ENCODE assay signal across 21 mouse cellular contexts in genomic region chr14:45416265-45416664, GRCm38 (mm10). TPM values are rescaled to one million over a fixed set of nuclear protein-coding genes. Genes with fewer than 3 reads are reported as not detected.
DNase-seq lines count a peak whose midpoint lies in the region; ATAC-seq and TF ChIP-seq lines count a peak whose summit lies in the region.
"Had no signal": no experiment of that assay in that cellular context is flagged by ENCODE, and none has a peak within 500 bp of the region (broad histone marks: within the 10 kb centered on the region; RNA-seq: fewer than 3 reads in every experiment).

No protein-coding gene starts in this region.

- H3K9ac ChIP-seq in liver, adult 2 months (ENCODE audit: low read depth, low read length): no peak overlapping the region
- no peak overlapping the region for H3K9ac ChIP-seq in liver, embryonic 12.5 days
- no peak overlapping the region for H3K9ac ChIP-seq in liver, postnatal 0 days (replicated peaks)

- no peaks in the 10 kb centered on the region for H3K79me2 ChIP-seq in liver, adult 2 months (ENCODE audit: control insufficient read depth, insufficient read depth, low read length)

- WGBS in liver, adult 2 months: 26% methylated on average over 4 of the region's 4 CpGs
- WGBS in liver, embryonic 12.5 days (ENCODE audit: insufficient replicate concordance): 70% methylated on average over 4 of the region's 4 CpGs
- WGBS in liver, postnatal 0 days (ENCODE audit: insufficient replicate concordance): 71% methylated on average over 4 of the region's 4 CpGs

- peak overlapping the region; percentile 100 for H3K27ac ChIP-seq in liver, adult 2 months (replicated peaks; ENCODE audit: insufficient read depth, low read depth, low read length)
- H3K27ac ChIP-seq in liver, embryonic 12.5 days: no peak overlapping the region
- 0 out of 2 replicates have a peak overlapping the region, but pooled peaks have one; percentile 18 for H3K27ac ChIP-seq in liver, postnatal 0 days (ENCODE audit: low read depth)

- 0 out of 2 replicates have a peak, but pooled peaks have one; percentile 19 for TF ChIP-seq EP300 in liver, postnatal 0 days (IDR thresholded peaks at IDR 0.05; ENCODE audit: low read depth)

- H3K27me3 ChIP-seq in liver, adult 2 months (ENCODE audit: control insufficient read depth, insufficient read depth, low read length): no peaks in the 10 kb centered on the region
- no peaks in the 10 kb centered on the region for H3K27me3 ChIP-seq in liver, embryonic 12.5 days (replicated peaks)
- H3K27me3 ChIP-seq in liver, postnatal 0 days (ENCODE audit: insufficient read depth, low read length): no peaks in the 10 kb centered on the region
- H3K27me3 ChIP-seq: CH12.LX, Patski had no signal

- peaks cover 11% of the 10 kb centered on the region for H3K4me1 ChIP-seq in liver, adult 2 months (ENCODE audit: control insufficient read depth, insufficient read depth, low read length)
- H3K4me1 ChIP-seq in liver, embryonic 12.5 days: no peaks in the 10 kb centered on the region
- H3K4me1 ChIP-seq in liver, postnatal 0 days (ENCODE audit: insufficient read depth): no peaks in the 10 kb centered on the region; the same call in 1 of the 2 replicates

- peak; percentile 8 for DNase-seq in adrenal gland, adult 2 months
- DNase-seq in adrenal gland, postnatal 25 days: no peak
- DNase-seq in liver, adult 2 months (ENCODE audit: extremely low read depth, low read depth, low spot score): peak; percentile 96
- peak; percentile 27 for DNase-seq in liver, postnatal 0 days
- DNase-seq in liver: no peak
- DNase-seq: adrenal gland, adult 8-10 months; adrenal gland, postnatal 10 days; adrenal gland, postnatal 14 days; adrenal gland, postnatal 36 days; B cell, adult 2 months; cerebellum, adult 11 months; cerebellum, adult 11-12 months; cerebellum, adult 18-20 months; cerebellum, adult 2 months; cerebellum, adult 8-10 months had no signal

- no peak for TF ChIP-seq CTCF in liver, adult 2 months (IDR thresholded peaks at IDR 0.05; ENCODE audit: low read depth, low read length)
- no peak for TF ChIP-seq CTCF in liver, postnatal 0 days (IDR thresholded peaks at IDR 0.05; ENCODE audit: low read depth)

- no peaks in the 10 kb centered on the region for H3K36me3 ChIP-seq in liver, adult 2 months (ENCODE audit: control insufficient read depth, insufficient read depth, low read length)
- H3K36me3 ChIP-seq in liver, embryonic 12.5 days: no peaks in the 10 kb centered on the region
- H3K36me3 ChIP-seq in liver, postnatal 0 days (replicated peaks; ENCODE audit: insufficient read depth, low read length): no peaks in the 10 kb centered on the region
- H3K36me3 ChIP-seq: G1E had no signal

- TF ChIP-seq POLR2A in liver, adult 2 months (IDR thresholded peaks at IDR 0.05; ENCODE audit: extremely low read depth, insufficient read depth, low read length): no peak

- no peak overlapping the region for H3K4me3 ChIP-seq in liver, adult 2 months (ENCODE audit: insufficient read depth, low read depth, low read length)
- H3K4me3 ChIP-seq in liver, embryonic 12.5 days: no peak overlapping the region
- no peak overlapping the region for H3K4me3 ChIP-seq in liver, postnatal 0 days (ENCODE audit: low read depth, low read length)

- H3K4me2 ChIP-seq in liver, embryonic 12.5 days: no peak overlapping the region
- no peak overlapping the region for H3K4me2 ChIP-seq in liver, postnatal 0 days (ENCODE audit: low read depth, low read length)

- H3K9me3 ChIP-seq in liver, embryonic 12.5 days (replicated peaks): no peaks in the 10 kb centered on the region
- no peaks in the 10 kb centered on the region for H3K9me3 ChIP-seq in liver, postnatal 0 days (ENCODE audit: low read length)
- H3K9me3 ChIP-seq: G1E had no signal

- no peak for ATAC-seq in liver, embryonic 12.5 days
- peak; percentile 52; the same call in 1 of the 2 replicates for ATAC-seq in liver, postnatal 0 days
- ATAC-seq: activated CD4-positive, CD25-positive, alpha-beta regulatory T cell, adult 4 months; CD4-positive, CD25-positive, alpha-beta regulatory T cell, adult 4 months; Patski had no signal

RNA-seq across cellular contexts. Expression of gene Gnpnat1, which starts 11.6 kb away (rescaled TPM):
- total RNA-seq in adrenal gland, adult 2 months (2021): 10 to 100 TPM; 27.0 to 29.4 TPM
- polyA plus RNA-seq in adrenal gland, adult 2 months (2012; rRNA removed): 1.3 and 1.8 TPM in 2 replicates
- 26.4 and 36.9 TPM in 2 replicates for total RNA-seq in adrenal gland, postnatal 25 days (2021)
- total RNA-seq in liver, adult 2 months (2014; rRNA removed): 115 and 121 TPM in 2 replicates
- 23.5 and 30.6 TPM in 2 replicates for polyA plus RNA-seq in liver, adult 2 months (2012; rRNA removed)
- 33.3 and 35.4 TPM in 2 replicates for polyA plus RNA-seq in liver, embryonic 12.5 days (2016; fragmentation: Nextera tagmentation; extraction: Ambion mirVana)
- 64.4 and 86.3 TPM in 2 replicates for polyA plus RNA-seq in liver, postnatal 0 days (2015; fragmentation: Nextera tagmentation; extraction: Ambion mirVana)

Comparison
In these comparisons a context has a peak if more than half of its experiments do, and no peak if none do; other contexts are left out.
1. DNase-seq: peak in adrenal gland, adult 2 months (single experiment), liver, adult 2 months (single experiment) and liver, postnatal 0 days (single experiment); none in adrenal gland, postnatal 25 days (single experiment) and liver (single experiment).